Mouse (Mus musculus) liver, embryonic 12.5 days (tissue): Measurements from ENCODE around the gene Mal. TPM values are rescaled to one million over a fixed set of nuclear protein-coding genes. Genes with fewer than 3 reads are reported as not detected.
"Not testable (repeated sequence)": the region's sequence is repeated elsewhere in the genome, so short reads cannot be mapped to it uniquely, and the experiment has no call there.

Source experiments
- ATAC-seq: fragments of 200-750 bp; cut with Nextera tagmentation; 2 replicates; pipeline ENCODE4 v1.8.0; 2017; ENCODE audit warnings: moderate number of reproducible peaks, mild to moderate bottlenecking, moderate library complexity
- H3K27ac ChIP-seq: fragments of 300-500 bp; sonication (generic); 2 replicates; pipeline ENCODE4 v1.5.1; 2016; ENCODE audit warnings: mild to moderate bottlenecking
- H3K27me3 ChIP-seq: fragments of 300-500 bp; sonication (generic); replicated peaks from 2 replicates; pipeline ENCODE4 v1.6.1; 2016; ENCODE audit warnings: mild to moderate bottlenecking, moderate library complexity
- H3K36me3 ChIP-seq: fragments of 300-500 bp; sonication (generic); 2 replicates; pipeline ENCODE4 v1.6.1; 2016; ENCODE audit warnings: mild to moderate bottlenecking, moderate library complexity
- H3K4me1 ChIP-seq: fragments of 300-500 bp; sonication (generic); 2 replicates; pipeline ENCODE4 v1.6.1; 2016
- H3K4me2 ChIP-seq: fragments of 300-500 bp; sonication (generic); 2 replicates; pipeline ENCODE4 v1.6.1; 2016; ENCODE audit warnings: mild to moderate bottlenecking, moderate library complexity
- H3K4me3 ChIP-seq: fragments of 300-500 bp; sonication (generic); 2 replicates; pipeline ENCODE4 v1.5.1; 2016; ENCODE audit warnings: mild to moderate bottlenecking, moderate library complexity
- H3K9ac ChIP-seq: fragments of 300-500 bp; sonication (generic); 2 replicates; pipeline ENCODE4 v1.6.1; 2016; ENCODE audit warnings: mild to moderate bottlenecking, moderate library complexity
- H3K9me3 ChIP-seq: fragments of 300-500 bp; sonication (generic); replicated peaks from 2 replicates; pipeline ENCODE4 v1.6.1; 2016; ENCODE audit warnings: mild to moderate bottlenecking, moderate library complexity
- WGBS: fragments of 180-500 bp; shearing (Covaris S2); methylation state at CpG from one replicate; pipeline ENCODE4 v1.1.7; 2016; ENCODE audit not compliant: insufficient replicate concordance; 5-methylcytosine and 5-hydroxymethylcytosine counted together
- polyA plus RNA-seq: library from polyadenylated mRNA; unstranded; fragments of >200 nt; fragmentation: Nextera tagmentation; extraction: Ambion mirVana; gene quantifications from 2 replicates; pipeline ENCODE4 v1.2.1, GENCODE M21; 2016

Mal gene
- polyA plus RNA-seq, 1 experiment from 2014 or later, result not detected

- peaks cover 12% of the 10 kb centered on the region; the same call in 1 of the 2 replicates for H3K27me3 ChIP-seq
- no peaks in the 10 kb centered on the region for H3K9me3 ChIP-seq
- no peak overlapping the region for H3K4me2 ChIP-seq
- no peak for ATAC-seq
- H3K4me3 ChIP-seq, result no peak overlapping the region
- no peaks in the 10 kb centered on the region for H3K4me1 ChIP-seq
- no peak overlapping the region for H3K27ac ChIP-seq
- 67% methylated on average over 3 of the region's 3 CpGs for WGBS
- H3K9ac ChIP-seq, result no peak overlapping the region
- no peaks in the 10 kb centered on the region for H3K36me3 ChIP-seq
Measured at GRCm38 (mm10) chr2:127619311-127619710, 37.2 kb downstream of the Mal start.

- Histone ChIP-seq H3K9ac (no peak overlapping the region), H3K4me2 (no peak overlapping the region), H3K36me3 (no peaks in the 10 kb centered on the region), H3K4me3 (no peak overlapping the region), H3K27me3 (peaks cover 9% of the 10 kb centered on the region; the same call in 1 of the 2 replicates), H3K27ac (no peak overlapping the region), H3K4me1 (no peaks in the 10 kb centered on the region), H3K9me3 (no peaks in the 10 kb centered on the region)
- 64% methylated on average over 4 of the region's 4 CpGs for WGBS
- ATAC-seq, result no peak
Measured at GRCm38 (mm10) chr2:127612288-127612687, 44.2 kb downstream of the Mal start.

GRCm38 (mm10) chr2:127611386-127611785 lies 45.1 kb downstream of the Mal start:
- H3K4me1 ChIP-seq, result no peaks in the 10 kb centered on the region
- no peaks in the 10 kb centered on the region for H3K36me3 ChIP-seq
- H3K9me3 ChIP-seq, result no peaks in the 10 kb centered on the region
- WGBS, result 51% methylated on average over 4 of the region's 4 CpGs
- ATAC-seq, result no peak
- no peak overlapping the region for H3K4me3 ChIP-seq
- H3K27ac ChIP-seq, result no peak overlapping the region
- no peak overlapping the region for H3K4me2 ChIP-seq
- H3K9ac ChIP-seq, result no peak overlapping the region
- H3K27me3 ChIP-seq, result peaks cover 9% of the 10 kb centered on the region; the same call in 1 of the 2 replicates

GRCm38 (mm10) chr2:127608986-127609385 lies 47.5 kb downstream of the Mal start:
- no peak for ATAC-seq
- H3K27ac ChIP-seq, result no peak overlapping the region
- H3K27me3 ChIP-seq, result peaks cover 6% of the 10 kb centered on the region; the same call in 1 of the 2 replicates
- WGBS, result 41% methylated on average over 5 of the region's 5 CpGs
- H3K9ac ChIP-seq, result no peak overlapping the region
- peaks cover 23% of the 10 kb centered on the region for H3K36me3 ChIP-seq
- no peak overlapping the region for H3K4me3 ChIP-seq
- H3K9me3 ChIP-seq, result no peaks in the 10 kb centered on the region
- no peak overlapping the region for H3K4me2 ChIP-seq
- no peaks in the 10 kb centered on the region for H3K4me1 ChIP-seq

- H3K4me2 ChIP-seq, result no peak overlapping the region
- peaks cover 30% of the 10 kb centered on the region for H3K36me3 ChIP-seq
- peaks cover 6% of the 10 kb centered on the region; the same call in 1 of the 2 replicates for H3K27me3 ChIP-seq
- no peak overlapping the region for H3K27ac ChIP-seq
- H3K9ac ChIP-seq, result no peak overlapping the region
- H3K4me1 ChIP-seq, result no peaks in the 10 kb centered on the region
- WGBS, result 55% methylated on average over 3 of the region's 3 CpGs
- no peaks in the 10 kb centered on the region for H3K9me3 ChIP-seq
- ATAC-seq, result no peak
- H3K4me3 ChIP-seq, result no peak overlapping the region
Measured at GRCm38 (mm10) chr2:127608234-127608633, 48.3 kb downstream of the Mal start.

GRCm38 (mm10) chr2:127605203-127605602 lies 51.3 kb downstream of the Mal start:
- WGBS, result 72% methylated on average over 3 of the region's 3 CpGs
- H3K9ac ChIP-seq, result no peak overlapping the region
- H3K36me3 ChIP-seq, result peaks cover 60% of the 10 kb centered on the region
- H3K27ac ChIP-seq, result no peak overlapping the region
- H3K4me2 ChIP-seq, result no peak overlapping the region
- ATAC-seq, result no peak
- H3K27me3 ChIP-seq, result peaks cover 6% of the 10 kb centered on the region; the same call in 1 of the 2 replicates
- no peaks in the 10 kb centered on the region for H3K9me3 ChIP-seq
- no peak overlapping the region for H3K4me3 ChIP-seq
- H3K4me1 ChIP-seq, result no peaks in the 10 kb centered on the region

GRCm38 (mm10) chr2:127603383-127603782 lies 53.1 kb downstream of the Mal start:
- ATAC-seq, H3K9me3 ChIP-seq, H3K9ac ChIP-seq, H3K27ac ChIP-seq, H3K4me1 ChIP-seq, H3K4me2 ChIP-seq, H3K4me3 ChIP-seq, H3K27me3 ChIP-seq: not testable (repeated sequence)
- H3K36me3 ChIP-seq, result peaks cover 78% of the 10 kb centered on the region
- WGBS, result 68% methylated on average over 6 of the region's 8 CpGs

- H3K4me2 ChIP-seq, result peak overlapping the region; percentile 15; the same call in 1 of the 2 replicates
- no peak for ATAC-seq
- no peak overlapping the region for H3K27ac ChIP-seq
- peaks cover 34% of the 10 kb centered on the region for H3K4me1 ChIP-seq
- H3K9ac ChIP-seq, result no peak overlapping the region
- 65% methylated on average over 4 of the region's 4 CpGs for WGBS
- H3K9me3 ChIP-seq, result no peaks in the 10 kb centered on the region
- no peaks in the 10 kb centered on the region for H3K27me3 ChIP-seq
- no peak overlapping the region for H3K4me3 ChIP-seq
- H3K36me3 ChIP-seq, result peaks cover 51% of the 10 kb centered on the region
Measured at GRCm38 (mm10) chr2:127590840-127591239, 65.7 kb downstream of the Mal start.

- no peak overlapping the region for H3K9ac ChIP-seq
- ATAC-seq, result no peak
- H3K27ac ChIP-seq, result no peak overlapping the region
- WGBS, result 72% methylated on average over 15 of the region's 15 CpGs
- peaks cover 34% of the 10 kb centered on the region for H3K4me1 ChIP-seq
- H3K9me3 ChIP-seq, result no peaks in the 10 kb centered on the region
- no peaks in the 10 kb centered on the region for H3K27me3 ChIP-seq
- H3K4me3 ChIP-seq, result no peak overlapping the region
- H3K36me3 ChIP-seq, result peaks cover 45% of the 10 kb centered on the region
- H3K4me2 ChIP-seq, result peak overlapping the region; percentile 26
Measured at GRCm38 (mm10) chr2:127590204-127590603, 66.3 kb downstream of the Mal start.

GRCm38 (mm10) chr2:127588897-127589296 lies 67.6 kb downstream of the Mal start:
- Histone ChIP-seq H3K9ac (no peak overlapping the region), H3K27ac (no peak overlapping the region), H3K4me2 (peak overlapping the region; percentile 78), H3K36me3 (peaks cover 32% of the 10 kb centered on the region), H3K9me3 (no peaks in the 10 kb centered on the region), H3K4me1 (peaks cover 40% of the 10 kb centered on the region), H3K4me3 (peak overlapping the region; percentile 87), H3K27me3 (no peaks in the 10 kb centered on the region)
- whole genome bisulfite sequencing, result 78% methylated on average over 9 of the region's 9 CpGs
- ATAC-seq, result no peak

- Histone ChIP-seq H3K27ac (peak overlapping the region; percentile 87), H3K9me3 (no peaks in the 10 kb centered on the region), H3K9ac (peak overlapping the region; percentile 76), H3K27me3 (no peaks in the 10 kb centered on the region), H3K4me2 (peak overlapping the region; percentile 78), H3K36me3 (peaks cover 18% of the 10 kb centered on the region), H3K4me3 (peak overlapping the region; percentile 87), H3K4me1 (peaks cover 46% of the 10 kb centered on the region)
- ATAC-seq, result peak; percentile 31
- WGBS, result 1% methylated on average over 22 of the region's 22 CpGs
Measured at GRCm38 (mm10) chr2:127587514-127587844, 69.0 kb downstream of the Mal start.

GRCm38 (mm10) chr2:127586694-127587513 lies 69.6 kb downstream of the Mal start, which contains the start of the genes Zfp661 and Mrps5:
TSS of gene Zfp661 (minus strand) at chr2:127587094.
TSS of gene Mrps5 (plus strand) at chr2:127587222.
- peak within 1 kb of the TSS; percentile 78 for H3K4me2 ChIP-seq
- peak within 1 kb of the TSS; percentile 87 for H3K27ac ChIP-seq
- peak within 1 kb of the TSS; percentile 87 for H3K4me3 ChIP-seq
- no peaks in the 10 kb centered on the region for H3K9me3 ChIP-seq
- H3K4me1 ChIP-seq, result peaks cover 46% of the 10 kb centered on the region
- 4% methylated on average over 39 of the region's 39 CpGs for WGBS
- peak; percentile 84 for ATAC-seq
- peaks cover 13% of the 10 kb centered on the region for H3K36me3 ChIP-seq
- no peaks in the 10 kb centered on the region for H3K27me3 ChIP-seq
- H3K9ac ChIP-seq, result peak within 1 kb of the TSS; percentile 76
